Mouse (Mus musculus): ENCODE results near the gene Pomgnt1.

Pomgnt1 gene

DNA sequence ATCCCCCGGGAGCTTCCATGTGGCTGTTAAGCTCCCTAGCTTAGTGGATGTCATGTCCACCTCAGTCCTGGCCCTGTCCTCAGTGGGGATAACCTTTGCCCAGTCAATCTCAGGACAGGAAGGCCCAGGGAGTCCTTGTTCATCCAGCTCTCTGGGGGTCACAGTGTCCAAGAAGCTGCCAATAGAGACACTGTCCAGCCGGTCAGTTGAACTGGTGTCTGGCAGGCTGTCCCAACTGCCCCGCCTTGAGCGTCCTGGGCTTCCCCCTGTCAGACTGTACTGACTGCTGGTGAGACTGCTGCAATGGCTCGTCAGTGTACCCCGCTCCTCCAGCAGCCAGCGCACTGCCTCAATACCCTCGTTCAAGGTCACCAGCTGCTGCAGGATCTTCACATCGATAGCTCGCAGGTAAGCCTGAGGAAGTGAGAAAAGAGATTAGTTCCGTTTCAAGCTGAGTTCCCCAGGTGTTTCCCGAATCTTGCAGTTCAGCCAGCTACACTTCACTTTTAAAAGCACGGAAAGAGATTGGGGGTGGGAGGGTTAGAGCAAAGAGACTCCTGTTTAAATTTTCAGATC lies 13.9 kb downstream of the Pomgnt1 start:
- DNase-seq (ENCODE audit: low spot score in 2 of 2), result no peak

DNA sequence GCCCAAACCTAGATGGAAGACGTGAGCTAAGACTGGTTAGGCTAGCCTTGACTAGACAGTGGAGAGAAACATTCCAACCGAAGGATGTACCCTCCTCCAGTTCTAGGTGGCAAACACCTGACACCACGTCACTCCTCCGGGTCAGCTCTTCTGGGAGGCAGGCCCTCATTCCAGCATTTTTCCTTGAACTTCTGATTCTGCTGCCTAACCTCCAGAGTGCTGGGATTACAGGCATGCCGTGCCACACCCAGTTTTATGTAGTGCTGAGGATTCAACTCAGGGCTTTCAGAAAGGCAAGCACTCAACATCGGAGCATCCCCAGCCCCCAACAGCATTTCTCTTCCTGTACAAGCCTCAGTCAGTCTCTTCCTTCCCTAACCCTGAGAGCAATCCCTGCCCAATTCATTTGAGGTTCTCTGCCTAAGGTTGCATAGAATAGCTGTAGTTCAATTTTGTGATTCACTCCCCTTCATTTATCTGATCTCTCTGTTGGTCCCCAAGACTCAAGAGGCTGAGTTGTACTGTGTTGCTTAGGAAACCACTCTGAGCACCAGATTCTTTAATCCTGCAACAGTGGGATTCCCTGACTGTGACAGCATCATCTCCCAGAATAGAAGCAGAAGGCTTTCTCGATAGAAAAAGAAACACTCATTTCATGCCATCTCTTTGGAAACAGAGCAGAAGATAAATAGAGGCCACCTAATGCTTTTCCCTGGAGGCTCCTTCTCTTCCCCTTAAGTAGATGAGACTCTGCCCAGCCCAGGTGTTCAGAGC lies 17.3 kb downstream of the Pomgnt1 start:
- DNase-seq (ENCODE audit: low spot score in 2 of 2), result no peak

GRCm38 (mm10) chr4:116141736-116142135 lies 18.1 kb downstream of the Pomgnt1 start:
- DNase-seq (ENCODE audit: low spot score in 2 of 2), result no peak

GRCm38 (mm10) chr4:116142269-116142668 lies 18.6 kb downstream of the Pomgnt1 start:
- no peak for DNase-seq (ENCODE audit: low spot score in 2 of 2)

GRCm38 (mm10) chr4:116143317-116143811 lies 19.7 kb downstream of the Pomgnt1 start:
- no peak for DNase-seq (ENCODE audit: low spot score in 2 of 2)

- DNase-seq (ENCODE audit: low spot score in 2 of 2), result peak; percentile 49 to 60
These were observed 20.5 kb downstream of the Pomgnt1 start for GRCm38 (mm10) chr4:116143891-116144717.

DNA sequence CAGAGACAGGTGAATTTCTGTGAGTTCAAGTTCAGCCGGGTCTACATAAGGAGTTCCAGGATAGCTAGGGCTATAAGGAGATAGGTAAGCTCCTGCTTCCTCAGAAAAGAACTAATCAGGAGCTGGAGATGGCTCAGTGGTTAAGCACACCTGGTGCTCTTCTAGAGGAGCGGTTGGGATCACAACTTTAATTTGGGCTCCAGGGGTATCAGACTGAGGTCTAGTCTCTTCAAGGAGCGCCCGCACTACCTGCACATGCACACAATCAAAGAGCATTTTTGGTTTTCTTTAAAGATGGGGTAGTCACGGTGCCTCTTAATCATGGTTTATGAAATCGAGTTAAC lies 26.1 kb downstream of the Pomgnt1 start:
- no peak for DNase-seq (ENCODE audit: low spot score in 2 of 2)

- peak; percentile 37 to 74 for DNase-seq (ENCODE audit: low spot score in 2 of 2)
These were observed 26.7 kb downstream of the Pomgnt1 start for GRCm38 (mm10) chr4:116150156-116150861.

DNA sequence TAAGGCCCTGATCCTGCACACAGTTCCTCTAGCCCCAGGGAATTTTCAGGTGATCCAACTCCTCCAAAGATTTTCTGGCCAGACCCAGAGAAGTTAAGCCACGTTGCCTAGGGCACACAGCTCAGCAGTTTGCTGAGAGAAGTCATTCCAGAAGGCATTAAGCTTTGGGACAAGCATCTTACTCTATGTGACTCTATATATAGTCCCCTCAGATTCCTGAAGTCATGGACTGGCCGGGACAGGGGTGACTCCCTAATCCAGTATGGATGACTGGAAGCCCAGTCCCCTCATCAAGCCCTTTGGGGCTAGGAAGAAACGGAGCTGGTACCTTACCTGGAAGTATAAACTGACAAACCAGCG lies 27.2 kb downstream of the Pomgnt1 start:
- no peak for DNase-seq (ENCODE audit: low spot score in 2 of 2)

DNA sequence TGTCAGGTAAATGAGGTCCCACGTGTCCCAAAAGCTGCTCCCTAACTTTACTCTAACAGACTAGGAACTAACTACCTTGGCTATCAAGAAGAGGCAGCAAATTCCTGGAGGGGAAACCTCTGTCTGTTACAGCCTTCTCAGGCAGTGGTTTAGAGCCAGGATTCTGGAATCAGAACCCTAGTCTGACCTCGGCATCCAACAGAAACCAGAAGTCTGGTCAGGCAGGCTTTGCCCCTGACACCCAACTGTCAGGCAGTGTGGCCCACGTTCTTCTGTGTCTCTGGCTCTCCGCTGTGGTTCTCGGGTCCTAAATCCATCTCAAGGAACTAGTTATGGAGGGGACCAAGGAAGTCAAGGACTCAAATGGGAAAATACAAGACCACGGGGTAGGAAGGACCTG lies 27.6 kb downstream of the Pomgnt1 start, which contains the start of gene Lurap1:
Gene Lurap1, minus strand, starts transcription at position 101 of the 400 bp plus-strand sequence.
- DNase-seq (ENCODE audit: low spot score in 2 of 2), result no peak

- DNase-seq (ENCODE audit: low spot score in 2 of 2), result no peak
These were observed 29.1 kb downstream of the Pomgnt1 start for GRCm38 (mm10) chr4:116152702-116153101.

DNA sequence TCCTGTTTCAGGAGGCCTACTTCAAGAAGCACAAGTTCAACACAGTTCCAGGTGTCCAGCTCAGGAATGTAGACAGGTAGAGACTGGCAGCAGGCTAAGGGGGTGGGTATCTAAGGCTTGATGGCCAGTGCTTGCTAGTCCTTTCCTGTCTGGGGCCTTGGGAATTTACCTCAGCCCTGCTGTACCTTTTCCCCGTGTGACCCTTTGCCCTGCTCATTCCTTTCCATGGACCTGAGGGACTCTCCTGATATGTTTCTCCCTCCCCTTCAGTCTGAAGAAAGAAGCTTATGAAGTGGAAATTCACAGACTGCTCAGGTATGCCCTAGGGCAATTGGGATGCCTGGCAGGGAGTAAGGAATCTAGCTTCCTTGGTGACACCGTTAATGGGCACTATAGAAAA lies 34.2 kb downstream of the Pomgnt1 start:
- DNase-seq (ENCODE audit: low spot score in 2 of 2), result no peak

DNA sequence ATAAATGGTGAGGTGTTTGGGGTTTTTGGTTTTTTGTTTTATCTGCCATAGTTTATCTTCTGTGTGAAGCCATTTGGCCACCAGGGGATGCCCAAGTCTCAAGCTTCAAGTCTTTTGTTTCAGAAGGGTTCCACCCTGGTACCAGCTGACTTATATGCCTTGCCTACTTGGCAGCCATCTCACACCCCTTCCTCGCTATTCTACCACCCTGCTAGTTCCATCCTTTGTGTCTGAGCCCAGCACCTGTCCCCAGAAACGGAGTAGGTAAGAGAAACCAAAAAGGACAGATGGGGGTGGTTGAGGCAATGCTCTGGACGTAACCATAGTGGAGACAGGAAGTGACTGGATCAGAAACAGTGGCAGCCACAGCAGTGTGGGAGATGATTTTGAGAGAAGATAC lies 36.3 kb downstream of the Pomgnt1 start:
- peak; percentile 40 to 57 for DNase-seq (ENCODE audit: low spot score in 2 of 2)

GRCm38 (mm10) chr4:116160769-116161168 lies 37.1 kb downstream of the Pomgnt1 start:
- no peak for DNase-seq (ENCODE audit: low spot score in 2 of 2)

GRCm38 (mm10) chr4:116162142-116162541 lies 38.5 kb downstream of the Pomgnt1 start:
- DNase-seq (ENCODE audit: low spot score in 2 of 2), result no peak

DNA sequence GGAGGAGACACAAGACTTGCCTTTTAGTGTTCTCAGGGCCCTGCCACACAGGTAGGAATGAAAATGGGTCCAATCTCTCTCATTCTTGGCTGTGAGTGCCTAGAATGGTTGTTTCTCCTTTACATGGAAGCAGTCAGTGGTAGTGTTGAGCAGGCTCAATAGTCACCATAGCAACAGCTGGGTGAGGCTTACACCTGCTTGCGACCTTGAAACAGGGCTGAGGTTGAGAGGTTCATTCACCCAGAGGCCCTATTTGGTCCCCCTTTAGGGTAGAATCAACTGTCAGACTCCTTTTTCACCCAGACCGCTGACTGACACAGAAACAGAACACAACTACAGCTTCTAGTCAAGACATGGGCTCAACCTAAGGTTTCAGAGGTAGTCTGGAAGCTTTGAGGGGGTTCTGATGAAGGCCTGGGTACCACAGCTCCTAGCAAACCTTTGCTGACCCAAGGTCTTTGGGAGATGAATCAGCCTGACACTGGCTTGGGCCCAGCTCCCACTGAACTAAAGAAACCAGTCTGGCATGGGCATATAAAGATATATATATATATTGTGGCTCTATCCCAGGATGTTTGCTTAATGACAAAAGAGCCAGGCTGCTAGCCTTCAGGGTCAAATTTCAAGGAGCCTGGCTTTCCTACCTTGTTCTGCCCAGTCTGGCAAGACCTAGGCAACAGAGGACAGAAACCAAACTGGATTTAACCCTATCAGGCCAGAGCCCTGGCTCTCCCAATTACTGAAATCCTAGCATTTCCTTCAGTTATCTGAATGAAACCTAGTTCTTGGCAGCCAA lies 41.3 kb downstream of the Pomgnt1 start:
- DNase-seq (ENCODE audit: low spot score in 2 of 2), result no peak

DNA sequence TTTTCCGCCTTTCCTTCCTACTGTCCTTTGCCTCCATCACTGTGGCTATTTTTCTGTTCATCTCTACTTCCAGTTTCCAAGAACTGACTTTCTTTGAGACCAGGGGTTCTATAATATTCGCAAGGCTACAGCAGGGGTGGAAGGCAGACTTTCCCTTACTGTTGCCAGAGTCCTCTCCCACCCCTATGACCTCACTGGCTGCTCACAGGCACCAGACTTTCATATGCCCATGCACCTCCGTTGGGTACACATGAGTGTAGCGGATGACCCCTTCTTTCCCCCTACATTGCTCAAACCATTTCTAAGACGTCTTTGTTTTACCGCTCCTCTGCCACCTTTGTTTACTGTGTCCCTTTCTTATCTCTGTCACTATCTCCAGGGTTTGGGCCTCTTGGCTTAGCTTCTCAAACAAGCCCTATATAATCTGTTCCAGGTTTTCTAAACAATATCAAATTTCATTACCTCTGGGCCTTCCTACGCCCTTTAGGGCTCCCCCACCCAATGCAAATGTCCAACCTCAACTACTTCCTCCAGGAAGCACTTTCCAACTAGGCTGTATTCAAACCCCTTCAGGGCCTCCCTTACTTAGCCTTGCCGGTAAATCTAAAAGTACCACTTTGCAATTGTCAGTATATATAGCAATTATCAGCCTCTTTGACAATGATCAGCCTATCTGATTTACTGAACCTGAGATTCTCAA lies 42.2 kb downstream of the Pomgnt1 start:
- no peak for DNase-seq (ENCODE audit: low spot score in 2 of 2)

DNA sequence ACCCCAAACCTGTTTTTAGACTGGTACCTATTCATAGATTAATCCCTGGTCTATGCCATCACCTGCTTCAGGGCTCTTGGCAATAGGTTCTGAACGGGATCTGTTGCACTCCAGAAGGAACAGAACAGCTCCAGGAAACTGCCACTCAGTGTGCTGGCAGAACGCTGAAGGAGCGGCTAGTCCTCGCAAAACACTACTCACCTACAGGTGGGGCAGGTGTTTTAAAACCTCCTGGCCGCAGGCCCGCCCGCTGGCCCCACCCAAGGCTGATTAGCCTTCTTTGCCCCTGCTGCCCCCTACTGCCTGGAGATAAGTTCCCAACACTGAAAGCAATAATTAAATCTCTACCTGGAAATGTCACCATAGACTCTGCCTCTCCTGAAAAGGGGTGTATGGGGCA lies 43.8 kb downstream of the Pomgnt1 start, which contains the start of gene Tspan1:
Gene Tspan1, minus strand, starts transcription at position 198 of the 400 bp plus-strand sequence.
- no peak for DNase-seq (ENCODE audit: low spot score in 2 of 2)

DNA sequence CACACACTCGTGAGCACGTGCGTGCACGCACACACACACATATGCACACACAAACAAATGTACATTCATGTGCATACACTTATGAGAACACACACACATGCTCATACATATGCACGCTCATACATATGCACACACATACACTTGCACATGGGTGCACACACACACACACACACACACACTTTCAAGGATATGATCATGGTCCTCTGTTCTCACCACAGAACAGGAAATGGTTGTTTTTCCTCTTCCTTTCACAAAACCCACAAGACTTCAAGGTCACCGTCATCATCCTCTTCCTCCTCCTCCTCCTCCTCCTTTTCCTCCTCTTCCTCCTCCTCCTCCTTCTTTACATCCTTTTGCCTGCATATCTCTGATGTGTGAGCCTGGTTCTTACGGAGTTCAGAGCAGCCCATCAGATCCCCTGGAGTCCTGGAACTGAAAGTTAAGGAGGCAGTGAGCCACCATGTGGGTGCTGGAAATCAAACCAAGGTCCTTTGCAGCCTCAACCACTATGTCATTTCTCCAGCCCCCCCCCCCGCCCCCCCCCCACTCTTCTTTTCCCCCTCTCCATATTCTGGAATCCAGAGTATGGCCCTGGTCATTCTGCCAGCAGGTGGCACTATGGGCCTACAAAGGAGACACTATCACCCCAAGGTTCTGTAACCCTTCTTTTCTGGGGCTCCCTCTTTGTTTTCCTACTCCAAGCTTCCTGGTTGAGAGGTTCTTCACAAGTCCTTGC lies 45.1 kb downstream of the Pomgnt1 start:
- DNase-seq (ENCODE audit: low spot score in 2 of 2), result peak; percentile 55 to 75

DNA sequence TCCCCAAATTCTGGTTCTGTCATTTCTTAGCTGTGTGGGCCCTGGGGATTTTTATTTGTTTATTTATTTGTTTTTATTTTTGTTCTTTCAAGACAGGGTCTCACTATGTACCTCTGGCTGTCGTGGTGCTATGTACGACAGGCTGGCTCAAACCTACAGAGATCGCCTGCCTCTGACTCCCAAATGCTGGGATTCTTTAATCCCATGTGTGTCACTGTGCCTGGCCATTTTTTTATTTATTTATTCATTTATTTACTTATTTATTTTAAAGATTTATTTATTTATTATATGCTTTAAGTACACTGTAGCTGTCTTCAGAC lies 45.7 kb downstream of the Pomgnt1 start:
- no peak for DNase-seq (ENCODE audit: low spot score in 2 of 2)
